Mouse (Mus musculus): Measurements from ENCODE around the gene Tas2r139. TPM values are rescaled to one million over a fixed set of nuclear protein-coding genes. Genes with fewer than 3 reads are reported as not detected.
"Not testable (repeated sequence)": the region's sequence is repeated elsewhere in the genome, so short reads cannot be mapped to it uniquely, and the experiment has no call there.

Tas2r139 gene
- not detected in 2 replicates for polyA plus RNA-seq (2015; fragmentation: Nextera tagmentation; extraction: Ambion mirVana)

- H3K4me1 ChIP-seq (replicated peaks; ENCODE audit: control insufficient read depth, insufficient read depth, low read length) = no peaks in the 10 kb centered on the region
- WGBS = 57% methylated on average over 3 of the region's 3 CpGs
- H3K27me3 ChIP-seq (ENCODE audit: control insufficient read depth, insufficient read depth, low read depth, low read length) = no peaks in the 10 kb centered on the region
- ATAC-seq (ENCODE audit: low read depth) = no peak
- no peak within 1 kb of the TSS for H3K4me3 ChIP-seq (ENCODE audit: low read length)
- no peak within 1 kb of the TSS for H3K9ac ChIP-seq (ENCODE audit: low read length)
- no peak within 1 kb of the TSS for H3K4me2 ChIP-seq (ENCODE audit: low read depth, low read length)
- H3K9me3 ChIP-seq (ENCODE audit: control insufficient read depth, low read length) = no peaks in the 10 kb centered on the region; the same call in 1 of the 2 replicates
- H3K36me3 ChIP-seq (ENCODE audit: control insufficient read depth, insufficient read depth, low read length) = no peaks in the 10 kb centered on the region
- no peak within 1 kb of the TSS for H3K27ac ChIP-seq (ENCODE audit: low read length)
Observed at GRCm38 (mm10) chr6:42140636-42141035, at the start of gene Tas2r139. Gene Tas2r139, plus strand, starts transcription at chr6:42140936.

- ATAC-seq (ENCODE audit: low read depth); H3K36me3 ChIP-seq (ENCODE audit: control insufficient read depth, insufficient read depth, low read length); H3K4me3 ChIP-seq (ENCODE audit: low read length); H3K27ac ChIP-seq (ENCODE audit: low read length); H3K4me2 ChIP-seq (ENCODE audit: low read depth, low read length); H3K4me1 ChIP-seq (replicated peaks; ENCODE audit: control insufficient read depth, insufficient read depth, low read length); H3K27me3 ChIP-seq (ENCODE audit: control insufficient read depth, insufficient read depth, low read depth, low read length); H3K9me3 ChIP-seq (ENCODE audit: control insufficient read depth, low read length); H3K9ac ChIP-seq (ENCODE audit: low read length): not testable (repeated sequence)
- 74% methylated on average over 15 of the region's 15 CpGs for WGBS
Observed at GRCm38 (mm10) chr6:42151115-42151514, 10.4 kb downstream of the Tas2r139 start.

GRCm38 (mm10) chr6:42182462-42182861, 41.7 kb downstream of the Tas2r139 start:
- no peak overlapping the region for H3K4me2 ChIP-seq (ENCODE audit: low read depth, low read length)
- WGBS = 61% methylated on average over 1 of the region's 1 CpGs
- no peak for ATAC-seq (ENCODE audit: low read depth)

GRCm38 (mm10) chr6:42186230-42186629, 45.5 kb downstream of the Tas2r139 start:
- Histone ChIP-seq H3K4me1 (replicated peaks; ENCODE audit: control insufficient read depth, insufficient read depth, low read length) (no peaks in the 10 kb centered on the region), H3K9ac (ENCODE audit: low read length) (no peak overlapping the region), H3K27me3 (ENCODE audit: control insufficient read depth, insufficient read depth, low read depth, low read length) (no peaks in the 10 kb centered on the region), H3K36me3 (ENCODE audit: control insufficient read depth, insufficient read depth, low read length) (no peaks in the 10 kb centered on the region), H3K4me3 (ENCODE audit: low read length) (no peak overlapping the region), H3K9me3 (ENCODE audit: control insufficient read depth, low read length) (no peaks in the 10 kb centered on the region), H3K27ac (ENCODE audit: low read length) (no peak overlapping the region), H3K4me2 (ENCODE audit: low read depth, low read length) (no peak overlapping the region)
- no peak for ATAC-seq (ENCODE audit: low read depth)
- 34% methylated on average over 3 of the region's 3 CpGs for WGBS

More at GRCm38 (mm10) chr6:42182462-42182861, 41.7 kb downstream of the Tas2r139 start:
- H3K4me1 ChIP-seq (replicated peaks; ENCODE audit: control insufficient read depth, insufficient read depth, low read length) = no peaks in the 10 kb centered on the region
- H3K27ac ChIP-seq (ENCODE audit: low read length) = no peak overlapping the region
- H3K9me3 ChIP-seq (ENCODE audit: control insufficient read depth, low read length) = no peaks in the 10 kb centered on the region
- no peaks in the 10 kb centered on the region for H3K36me3 ChIP-seq (ENCODE audit: control insufficient read depth, insufficient read depth, low read length)
- no peak overlapping the region for H3K4me3 ChIP-seq (ENCODE audit: low read length)
- H3K9ac ChIP-seq (ENCODE audit: low read length) = no peak overlapping the region
- H3K27me3 ChIP-seq (ENCODE audit: control insufficient read depth, insufficient read depth, low read depth, low read length) = no peaks in the 10 kb centered on the region

Other genes with a start within 250 kb of the Tas2r139 start
- not detected in 2 replicates for gene Sval1, start 189.3 kb upstream of the Tas2r139 start, polyA plus RNA-seq (2015; fragmentation: Nextera tagmentation; extraction: Ambion mirVana)
- gene Sval3, start 172.8 kb upstream of the Tas2r139 start, polyA plus RNA-seq (2015; fragmentation: Nextera tagmentation; extraction: Ambion mirVana) = not detected in 2 replicates
- gene Sva, start 102.5 kb upstream of the Tas2r139 start, polyA plus RNA-seq (2015; fragmentation: Nextera tagmentation; extraction: Ambion mirVana) = not detected in 2 replicates
- gene Tas2r144, start 74.4 kb downstream of the Tas2r139 start, polyA plus RNA-seq (2015; fragmentation: Nextera tagmentation; extraction: Ambion mirVana) = not detected in 2 replicates
- gene Gstk1, start 105.0 kb downstream of the Tas2r139 start, polyA plus RNA-seq (2015; fragmentation: Nextera tagmentation; extraction: Ambion mirVana) = 47.7 and 52.5 TPM in 2 replicates
- 6.7 and 6.9 TPM in 2 replicates for gene Tmem139, start 121.0 kb downstream of the Tas2r139 start, polyA plus RNA-seq (2015; fragmentation: Nextera tagmentation; extraction: Ambion mirVana)
- 67.9 and 71.4 TPM in 2 replicates for gene Casp2, start 124.0 kb downstream of the Tas2r139 start, polyA plus RNA-seq (2015; fragmentation: Nextera tagmentation; extraction: Ambion mirVana)
- 0.15 and 0.19 TPM in 2 replicates for gene Clcn1, start 145.7 kb downstream of the Tas2r139 start, polyA plus RNA-seq (2015; fragmentation: Nextera tagmentation; extraction: Ambion mirVana)
- gene Fam131b, start 183.7 kb downstream of the Tas2r139 start, polyA plus RNA-seq (2015; fragmentation: Nextera tagmentation; extraction: Ambion mirVana) = 0.10 and 0.16 TPM in 2 replicates
- gene Zyx, start 208.7 kb downstream of the Tas2r139 start, polyA plus RNA-seq (2015; fragmentation: Nextera tagmentation; extraction: Ambion mirVana) = 188 and 203 TPM in 2 replicates
- gene Epha1, start 232.3 kb downstream of the Tas2r139 start, polyA plus RNA-seq (2015; fragmentation: Nextera tagmentation; extraction: Ambion mirVana) = 18.5 and 18.8 TPM in 2 replicates

All from lung, embryonic 16.5 days (tissue).